10 mouse cellular contexts compared by ENCODE assay signal in the genomic region with DNA sequence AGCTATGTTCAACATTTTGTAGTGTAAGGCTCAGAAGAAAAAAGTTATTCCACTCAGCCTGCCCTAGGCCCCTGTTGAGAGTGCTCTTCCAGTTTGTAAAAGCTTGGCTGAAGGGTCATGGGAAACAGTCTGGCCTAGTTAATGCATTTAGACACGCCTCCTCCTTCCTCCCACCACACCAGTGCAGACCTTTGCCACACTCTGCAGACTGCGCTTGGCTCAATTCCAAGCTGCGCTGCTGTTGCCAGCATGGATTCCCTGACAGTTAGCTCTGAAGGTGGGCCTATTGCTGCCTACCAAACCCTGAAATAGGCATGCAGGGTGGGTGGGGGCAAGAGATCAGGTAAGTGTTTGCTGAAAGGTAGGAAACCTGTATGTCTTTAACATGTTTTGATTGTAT. TPM values are rescaled to one million over a fixed set of nuclear protein-coding genes. Genes with fewer than 3 reads are reported as not detected.
DNase-seq lines count a peak whose midpoint lies in the region; ATAC-seq lines count a peak whose summit lies in the region.
"Had no signal": no experiment of that assay in that cellular context is flagged by ENCODE, and none has a peak within 500 bp of the region (broad histone marks: within the 10 kb centered on the region; RNA-seq: fewer than 3 reads in every experiment).

No protein-coding gene starts in this region.

- no peaks in the 10 kb centered on the region for H3K27me3 ChIP-seq in liver, embryonic 16.5 days (ENCODE audit: control insufficient read depth, insufficient read depth, low read depth, low read length)
- H3K27me3 ChIP-seq: intestine, embryonic 15.5 days had no signal

- no peaks in the 10 kb centered on the region for H3K9me3 ChIP-seq in liver, embryonic 16.5 days (replicated peaks; ENCODE audit: control insufficient read depth, low read length)
- H3K9me3 ChIP-seq: intestine, embryonic 15.5 days had no signal

- H3K9ac ChIP-seq in liver, embryonic 16.5 days (ENCODE audit: low read depth, low read length), result no peak overlapping the region
- H3K9ac ChIP-seq: intestine, embryonic 15.5 days had no signal

- H3K36me3 ChIP-seq in liver, embryonic 16.5 days (ENCODE audit: control insufficient read depth, insufficient read depth), result no peaks in the 10 kb centered on the region
- H3K36me3 ChIP-seq: intestine, embryonic 15.5 days had no signal

- peaks cover 2% of the 10 kb centered on the region; the same call in 1 of the 2 replicates for H3K4me1 ChIP-seq in liver, embryonic 16.5 days (ENCODE audit: control insufficient read depth, low read depth, low read length)
- H3K4me1 ChIP-seq: intestine, embryonic 15.5 days had no signal

- no peak overlapping the region for H3K4me3 ChIP-seq in liver, embryonic 16.5 days (ENCODE audit: low read depth, low read length)
- H3K4me3 ChIP-seq: intestine, embryonic 15.5 days had no signal

- peak; percentile 19 for DNase-seq in gastrocnemius, postnatal 10 days
- no peak for DNase-seq in gastrocnemius, postnatal 4 days (ENCODE audit: low spot score in 2 of 2)
- DNase-seq in ovary, postnatal 36 days (ENCODE audit: low spot score), result peak; percentile 13
- no peak for DNase-seq in ovary, postnatal 14 days (ENCODE audit: low spot score)
- DNase-seq in retina, postnatal 7 days (ENCODE audit: low read depth, low spot score), result peak; percentile 19
- DNase-seq in gastrocnemius, adult 18-20 months (ENCODE audit: low spot score), result no peak
- DNase-seq in layer of hippocampus, postnatal 14 days (ENCODE audit: low spot score in 2 of 2), result no peak
- DNase-seq: thymus, postnatal 14 days had no signal

- H3K4me2 ChIP-seq in liver, embryonic 16.5 days (ENCODE audit: low read depth, low read length), result no peak overlapping the region
- H3K4me2 ChIP-seq: intestine, embryonic 15.5 days had no signal

- ATAC-seq in liver, embryonic 16.5 days (ENCODE audit: low read depth), result peak; percentile 52; the same call in 1 of the 2 replicates
- ATAC-seq: intestine, embryonic 15.5 days had no signal

- H3K27ac ChIP-seq in liver, embryonic 16.5 days (ENCODE audit: low read length), result no peak overlapping the region
- H3K27ac ChIP-seq: intestine, embryonic 15.5 days had no signal

- 75% methylated on average over 3 of the region's 3 CpGs for WGBS in liver, embryonic 16.5 days (ENCODE audit: insufficient replicate concordance)

RNA-seq across cellular contexts. Expression of a gene that starts 9.3 kb away (rescaled TPM):
- total RNA-seq in gastrocnemius, postnatal 10 days (2021), result 10 to 100 TPM in 1 of 2 experiments, 1 to 10 TPM in 1; 9.1 to 10.9 TPM
- total RNA-seq in gastrocnemius, postnatal 4 days (2021), result 10 to 100 TPM; 12.4 to 15.8 TPM
- polyA plus RNA-seq in liver, embryonic 16.5 days (2015; fragmentation: Nextera tagmentation; extraction: Ambion mirVana), result 11.4 and 13.2 TPM in 2 replicates
- 1 to 10 TPM; 7.9 to 9.0 TPM for total RNA-seq in gastrocnemius, adult 18-20 months (2021)
- total RNA-seq in layer of hippocampus, postnatal 14 days (2021), result 10 to 100 TPM; 21.0 to 27.7 TPM

Comparison
In these comparisons a context has a peak if more than half of its experiments do, and no peak if none do; other contexts are left out.
1. DNase-seq: peak in gastrocnemius, postnatal 10 days (single experiment), ovary, postnatal 36 days (single experiment) and retina, postnatal 7 days (single experiment); none in gastrocnemius, postnatal 4 days (0 of 2), ovary, postnatal 14 days (single experiment), gastrocnemius, adult 18-20 months (single experiment) and layer of hippocampus, postnatal 14 days (0 of 2).